Mouse (Mus musculus): Measurements from ENCODE around the gene Zfpm1. TPM values are rescaled to one million over a fixed set of nuclear protein-coding genes. Genes with fewer than 3 reads are reported as not detected.

Gene Zfpm1
- total and polyA plus RNA-seq, 2 experiments: 7.9 to 67.5 TPM

GRCm38 (mm10) chr8:122295389-122295788 is 13.4 kb downstream of the Zfpm1 start:
- Histone ChIP-seq H3K9ac (ENCODE audit: low read depth, low read length) (no peak overlapping the region), H3K36me3 (ENCODE audit: control insufficient read depth, insufficient read depth, low read length) (no peaks in the 10 kb centered on the region), H3K4me3 (ENCODE audit: insufficient read depth, low read depth, low read length) (no peak overlapping the region), H3K4me1 (ENCODE audit: control insufficient read depth, insufficient read depth, low read length) (peaks cover 37% of the 10 kb centered on the region), H3K27ac (replicated peaks; ENCODE audit: insufficient read depth, low read depth, low read length) (no peak overlapping the region), H3K79me2 (ENCODE audit: control insufficient read depth, insufficient read depth, low read length) (peaks cover 59% of the 10 kb centered on the region), H3K27me3 (ENCODE audit: control insufficient read depth, insufficient read depth, low read length) (no peaks in the 10 kb centered on the region)
- DNase-seq (ENCODE audit: extremely low read depth, low read depth, low spot score): no peak
- TF ChIP-seq CTCF (IDR thresholded peaks at IDR 0.05; ENCODE audit: low read depth, low read length): no peak
- no peak for TF ChIP-seq POLR2A (IDR thresholded peaks at IDR 0.05; ENCODE audit: extremely low read depth, insufficient read depth, low read length)
- WGBS: 83% methylated on average over 9 of the region's 9 CpGs

- peaks cover 61% of the 10 kb centered on the region for H3K79me2 ChIP-seq (ENCODE audit: control insufficient read depth, insufficient read depth, low read length)
- H3K9ac ChIP-seq (ENCODE audit: low read depth, low read length): peak overlapping the region; percentile 39
- H3K4me3 ChIP-seq (ENCODE audit: insufficient read depth, low read depth, low read length): no peak overlapping the region
- peak; percentile 89 for DNase-seq (ENCODE audit: extremely low read depth, low read depth, low spot score)
- no peaks in the 10 kb centered on the region for H3K36me3 ChIP-seq (ENCODE audit: control insufficient read depth, insufficient read depth, low read length)
- no peaks in the 10 kb centered on the region for H3K27me3 ChIP-seq (ENCODE audit: control insufficient read depth, insufficient read depth, low read length)
- H3K4me1 ChIP-seq (ENCODE audit: control insufficient read depth, insufficient read depth, low read length): peaks cover 37% of the 10 kb centered on the region
- TF ChIP-seq POLR2A (IDR thresholded peaks at IDR 0.05; ENCODE audit: extremely low read depth, insufficient read depth, low read length) (no peak), CTCF (IDR thresholded peaks at IDR 0.05; ENCODE audit: low read depth, low read length) (0 out of 2 replicates have a peak, but pooled peaks have one; percentile 5)
- WGBS: 18% methylated on average over 24 of the region's 24 CpGs
- H3K27ac ChIP-seq (replicated peaks; ENCODE audit: insufficient read depth, low read depth, low read length): peak overlapping the region; percentile 72
These were observed 14.4 kb downstream of the Zfpm1 start for GRCm38 (mm10) chr8:122296173-122297001.

GRCm38 (mm10) chr8:122299581-122300254 is 17.8 kb downstream of the Zfpm1 start:
- no peak for TF ChIP-seq CTCF (IDR thresholded peaks at IDR 0.05; ENCODE audit: low read depth, low read length)
- TF ChIP-seq POLR2A (IDR thresholded peaks at IDR 0.05; ENCODE audit: extremely low read depth, insufficient read depth, low read length): no peak
- peaks cover 41% of the 10 kb centered on the region for H3K4me1 ChIP-seq (ENCODE audit: control insufficient read depth, insufficient read depth, low read length)
- no peak overlapping the region for H3K4me3 ChIP-seq (ENCODE audit: insufficient read depth, low read depth, low read length)
- H3K27ac ChIP-seq (replicated peaks; ENCODE audit: insufficient read depth, low read depth, low read length): no peak overlapping the region
- 54% methylated on average over 16 of the region's 16 CpGs for WGBS
- no peaks in the 10 kb centered on the region for H3K27me3 ChIP-seq (ENCODE audit: control insufficient read depth, insufficient read depth, low read length)
- H3K9ac ChIP-seq (ENCODE audit: low read depth, low read length): no peak overlapping the region
- DNase-seq (ENCODE audit: extremely low read depth, low read depth, low spot score): peak; percentile 67
- no peaks in the 10 kb centered on the region for H3K36me3 ChIP-seq (ENCODE audit: control insufficient read depth, insufficient read depth, low read length)
- peaks cover 77% of the 10 kb centered on the region for H3K79me2 ChIP-seq (ENCODE audit: control insufficient read depth, insufficient read depth, low read length)

- 95% methylated on average over 13 of the region's 13 CpGs for WGBS
- no peak for DNase-seq (ENCODE audit: extremely low read depth, low read depth, low spot score)
These were observed 19.1 kb downstream of the Zfpm1 start for GRCm38 (mm10) chr8:122301081-122301480.

GRCm38 (mm10) chr8:122301866-122302265 is 19.9 kb downstream of the Zfpm1 start:
- WGBS: 81% methylated on average over 5 of the region's 5 CpGs

More at GRCm38 (mm10) chr8:122301081-122301480, 19.1 kb downstream of the Zfpm1 start:
- no peak overlapping the region for H3K27ac ChIP-seq (replicated peaks; ENCODE audit: insufficient read depth, low read depth, low read length)
- TF ChIP-seq POLR2A (IDR thresholded peaks at IDR 0.05; ENCODE audit: extremely low read depth, insufficient read depth, low read length) (no peak), CTCF (IDR thresholded peaks at IDR 0.05; ENCODE audit: low read depth, low read length) (no peak)
- peaks cover 75% of the 10 kb centered on the region for H3K79me2 ChIP-seq (ENCODE audit: control insufficient read depth, insufficient read depth, low read length)
- H3K4me1 ChIP-seq (ENCODE audit: control insufficient read depth, insufficient read depth, low read length): peaks cover 44% of the 10 kb centered on the region
- no peak overlapping the region for H3K4me3 ChIP-seq (ENCODE audit: insufficient read depth, low read depth, low read length)
- H3K9ac ChIP-seq (ENCODE audit: low read depth, low read length): no peak overlapping the region
- no peaks in the 10 kb centered on the region for H3K27me3 ChIP-seq (ENCODE audit: control insufficient read depth, insufficient read depth, low read length)
- H3K36me3 ChIP-seq (ENCODE audit: control insufficient read depth, insufficient read depth, low read length): no peaks in the 10 kb centered on the region

More at GRCm38 (mm10) chr8:122301866-122302265, 19.9 kb downstream of the Zfpm1 start:
- no peak for DNase-seq (ENCODE audit: extremely low read depth, low read depth, low spot score)
- Histone ChIP-seq H3K4me1 (ENCODE audit: control insufficient read depth, insufficient read depth, low read length) (peaks cover 42% of the 10 kb centered on the region), H3K36me3 (ENCODE audit: control insufficient read depth, insufficient read depth, low read length) (no peaks in the 10 kb centered on the region), H3K9ac (ENCODE audit: low read depth, low read length) (no peak overlapping the region), H3K27ac (replicated peaks; ENCODE audit: insufficient read depth, low read depth, low read length) (no peak overlapping the region), H3K27me3 (ENCODE audit: control insufficient read depth, insufficient read depth, low read length) (no peaks in the 10 kb centered on the region), H3K4me3 (ENCODE audit: insufficient read depth, low read depth, low read length) (no peak overlapping the region), H3K79me2 (ENCODE audit: control insufficient read depth, insufficient read depth, low read length) (peaks cover 74% of the 10 kb centered on the region)
- TF ChIP-seq CTCF (IDR thresholded peaks at IDR 0.05; ENCODE audit: low read depth, low read length) (no peak), POLR2A (IDR thresholded peaks at IDR 0.05; ENCODE audit: extremely low read depth, insufficient read depth, low read length) (no peak)

Data from liver, adult 2 months (tissue).